Mouse (Mus musculus) G1E (cell line): ENCODE measurements around the gene Sit1.

Experiments used
- CTCF ChIP-seq: IDR thresholded peaks from 2 replicates; pipeline ENCODE4 v1.5.1; 2012; ENCODE audit warnings: low read depth, low read length, inconsistent platforms, mixed read lengths
- TAL1 ChIP-seq: conservative IDR thresholded peaks from 2 replicates; pipeline ENCODE4 v1.6.1; 2012; ENCODE audit warnings: low read depth, low read length, inconsistent platforms, mixed read lengths

DNA sequence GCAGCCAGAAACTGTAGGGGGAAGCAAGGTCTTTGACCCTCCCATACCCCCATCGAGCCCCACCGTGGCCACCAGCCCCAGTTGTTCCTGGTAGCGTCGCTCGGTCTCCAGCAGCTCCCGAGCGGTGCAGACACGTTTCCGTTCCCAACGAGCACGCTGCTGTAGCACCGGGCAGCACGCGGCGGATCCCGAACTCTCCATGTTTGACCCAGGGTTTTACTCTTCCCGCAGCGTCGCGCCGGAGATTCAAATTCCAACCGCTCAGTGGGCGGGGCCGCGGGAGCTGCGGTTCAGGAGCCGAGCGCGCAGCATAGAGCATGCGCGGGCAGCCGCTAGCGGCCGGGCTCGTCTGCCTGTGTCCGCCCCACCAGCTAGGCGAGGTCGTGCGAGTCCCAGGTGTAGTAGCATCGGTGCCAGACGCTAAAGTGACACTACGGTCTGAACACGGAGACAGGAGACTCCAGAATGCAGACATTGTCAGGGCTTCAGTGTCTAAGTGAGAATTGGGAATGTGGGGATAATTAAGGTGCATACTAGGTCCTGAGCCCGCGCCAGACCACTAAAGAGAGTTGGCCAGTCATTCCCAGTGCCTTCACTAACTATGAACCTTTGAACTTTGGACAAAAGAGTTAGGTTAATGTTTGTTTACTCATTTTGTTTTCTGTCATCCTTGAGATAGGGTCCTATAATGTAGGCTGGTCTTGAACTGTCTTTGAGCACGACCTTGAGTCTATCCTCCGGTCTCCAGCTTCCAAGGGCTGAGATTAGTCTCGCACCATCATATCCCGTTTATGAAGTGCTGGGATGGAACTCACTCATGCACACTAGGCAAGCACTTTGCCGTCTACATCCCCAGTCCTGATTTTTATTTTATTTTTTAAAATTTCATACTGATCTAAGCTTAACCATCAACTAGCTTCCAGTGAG lies 16.1 kb upstream of the Sit1 start, which contains the start of gene Arhgef39:
- TF ChIP-seq CTCF (no peak), TAL1 (no peak)
